Mouse (Mus musculus): ENCODE measurements around the gene Slc28a2. TPM values are rescaled to one million over a fixed set of nuclear protein-coding genes. Genes with fewer than 3 reads are reported as not detected.
A peak's percentile ranks its signal among the peaks of the same experiment; 100 is the strongest.
"Not testable (repeated sequence)": the region's sequence is repeated elsewhere in the genome, so short reads cannot be mapped to it uniquely, and the experiment has no call there.

Gene Slc28a2
- polyA plus RNA-seq, 1 experiment = not detected

GRCm38 (mm10) chr2:122467351-122468013 is 41.2 kb downstream of the Slc28a2 start:
- peaks cover 5% of the 10 kb centered on the region; the same call in 1 of the 2 replicates for H3K4me1 ChIP-seq (ENCODE audit: control insufficient read depth, insufficient read depth, low read length)
- H3K27ac ChIP-seq (ENCODE audit: insufficient read depth, low read length) = no peak overlapping the region
- H3K4me3 ChIP-seq (ENCODE audit: insufficient read depth, low read length) = peak overlapping the region; percentile 31
- no peak for TF ChIP-seq POLR2A (IDR thresholded peaks at IDR 0.05; ENCODE audit: low read depth, low read length)
- TF ChIP-seq CTCF (IDR thresholded peaks at IDR 0.05; ENCODE audit: borderline replicate concordance, insufficient read depth, low read length) = peak; percentile 54

- no peak for TF ChIP-seq POLR2A (IDR thresholded peaks at IDR 0.05; ENCODE audit: low read depth, low read length)
- TF ChIP-seq CTCF (IDR thresholded peaks at IDR 0.05; ENCODE audit: borderline replicate concordance, insufficient read depth, low read length) = no peak
- Histone ChIP-seq H3K4me1 (ENCODE audit: control insufficient read depth, insufficient read depth, low read length) (peaks cover 5% of the 10 kb centered on the region; the same call in 1 of the 2 replicates), H3K27ac (ENCODE audit: insufficient read depth, low read length) (no peak overlapping the region), H3K4me3 (ENCODE audit: insufficient read depth, low read length) (no peak overlapping the region)
These were observed 42.9 kb downstream of the Slc28a2 start for GRCm38 (mm10) chr2:122469221-122469620.

DNA sequence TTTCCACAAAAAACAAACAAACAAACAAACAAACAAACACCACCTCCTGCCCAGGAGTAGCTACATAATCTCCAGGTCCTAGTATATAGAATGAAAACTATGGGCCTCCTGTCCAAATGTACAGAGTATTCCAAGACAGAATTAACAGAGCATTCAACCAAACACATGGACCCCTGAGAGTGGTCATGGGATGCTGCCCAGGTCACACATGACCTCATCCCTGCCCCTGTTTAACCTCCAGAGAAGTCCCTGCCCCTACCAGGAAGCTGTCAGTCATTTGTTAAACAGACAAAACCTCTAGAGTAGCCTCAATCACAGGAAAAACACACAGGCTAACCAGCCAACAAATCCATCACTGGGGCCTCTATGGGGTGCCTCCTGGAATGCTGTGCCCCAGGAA is 50.3 kb downstream of the Slc28a2 start:
- Histone ChIP-seq H3K27ac (ENCODE audit: insufficient read depth, low read length) (no peak overlapping the region), H3K4me3 (ENCODE audit: insufficient read depth, low read length) (no peak overlapping the region), H3K4me1 (ENCODE audit: control insufficient read depth, insufficient read depth, low read length) (no peaks in the 10 kb centered on the region)
- no peak for TF ChIP-seq POLR2A (IDR thresholded peaks at IDR 0.05; ENCODE audit: low read depth, low read length)
- no peak for TF ChIP-seq CTCF (IDR thresholded peaks at IDR 0.05; ENCODE audit: borderline replicate concordance, insufficient read depth, low read length)

- not testable (repeated sequence) for H3K27ac ChIP-seq (ENCODE audit: insufficient read depth, low read length); H3K4me1 ChIP-seq (ENCODE audit: control insufficient read depth, insufficient read depth, low read length); H3K4me3 ChIP-seq (ENCODE audit: insufficient read depth, low read length)
These were observed 57.5 kb downstream of the Slc28a2 start for GRCm38 (mm10) chr2:122483787-122484186.

GRCm38 (mm10) chr2:122484641-122485040 is 58.4 kb downstream of the Slc28a2 start, which contains the start of gene Gm14085:
Gene Gm14085 (plus strand): TSS chr2:122484941.
- Histone ChIP-seq H3K4me3 (ENCODE audit: insufficient read depth, low read length) (no peak within 1 kb of the TSS), H3K4me1 (ENCODE audit: control insufficient read depth, insufficient read depth, low read length) (no peaks in the 10 kb centered on the region), H3K27ac (ENCODE audit: insufficient read depth, low read length) (no peak within 1 kb of the TSS)
- TF ChIP-seq POLR2A (IDR thresholded peaks at IDR 0.05; ENCODE audit: low read depth, low read length) (no peak), CTCF (IDR thresholded peaks at IDR 0.05; ENCODE audit: borderline replicate concordance, insufficient read depth, low read length) (no peak)

DNA sequence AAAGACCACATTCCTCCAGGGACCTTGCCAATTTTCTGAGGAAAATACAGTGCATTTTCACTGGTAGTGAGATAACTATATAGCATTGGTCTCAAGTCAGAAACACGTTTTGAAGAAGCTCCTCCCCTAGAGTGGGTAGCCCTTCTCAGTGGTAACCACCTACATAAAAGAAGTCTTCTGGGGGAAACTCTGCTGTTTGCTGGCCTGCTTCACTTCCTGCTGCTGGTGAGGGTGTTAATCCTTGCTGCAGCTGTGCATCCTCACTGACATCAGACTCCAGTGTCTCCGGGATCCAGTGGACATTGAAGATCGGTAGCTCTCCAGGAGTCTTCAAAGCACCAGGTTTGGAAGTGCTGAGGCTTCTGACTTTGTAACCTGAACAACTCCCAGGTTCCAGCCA is 59.4 kb downstream of the Slc28a2 start:
- not testable (repeated sequence) for H3K27ac ChIP-seq (ENCODE audit: insufficient read depth, low read length); H3K4me1 ChIP-seq (ENCODE audit: control insufficient read depth, insufficient read depth, low read length); H3K4me3 ChIP-seq (ENCODE audit: insufficient read depth, low read length)

DNA sequence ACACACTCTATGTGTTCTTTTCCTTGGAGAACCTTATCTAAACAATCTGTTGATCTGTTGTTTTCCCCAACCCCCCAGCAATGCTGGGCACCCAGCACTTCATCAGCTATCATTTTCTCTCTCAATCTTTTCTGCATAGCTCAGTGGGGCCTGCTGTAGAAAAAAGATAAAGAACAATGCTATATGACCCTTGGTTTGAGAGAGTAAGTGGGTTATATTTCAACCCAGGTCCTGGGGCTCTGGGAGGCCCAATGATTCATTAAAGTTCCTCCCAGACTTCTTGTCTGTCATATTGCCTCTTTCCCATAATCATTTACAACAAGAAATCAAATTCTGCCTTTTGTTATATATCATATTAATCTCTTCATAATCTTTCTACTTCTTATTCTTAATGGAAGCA is 59.8 kb downstream of the Slc28a2 start:
- H3K4me1 ChIP-seq (ENCODE audit: control insufficient read depth, insufficient read depth, low read length); H3K27ac ChIP-seq (ENCODE audit: insufficient read depth, low read length); H3K4me3 ChIP-seq (ENCODE audit: insufficient read depth, low read length): not testable (repeated sequence)

DNA sequence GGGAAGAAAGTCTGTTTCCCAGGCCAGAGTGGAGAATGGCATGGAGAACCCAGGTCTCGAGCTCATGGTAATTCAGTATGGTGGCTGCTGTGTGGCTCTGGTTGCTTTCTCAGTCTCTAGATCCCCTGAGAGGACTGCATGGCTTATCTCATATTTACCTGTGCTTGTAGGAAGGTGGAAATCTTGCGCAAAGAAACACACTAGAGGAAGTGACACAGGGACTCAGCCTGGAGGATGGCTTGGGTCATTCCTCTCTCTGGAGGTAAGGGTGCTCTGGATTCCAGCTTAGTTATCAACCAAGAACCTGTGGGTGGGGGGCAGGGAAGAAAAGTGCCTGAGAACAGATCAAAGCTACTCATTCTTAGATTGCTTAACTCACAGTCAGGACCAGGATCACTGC is 60.4 kb downstream of the Slc28a2 start:
- TF ChIP-seq CTCF (IDR thresholded peaks at IDR 0.05; ENCODE audit: borderline replicate concordance, insufficient read depth, low read length) (no peak), POLR2A (IDR thresholded peaks at IDR 0.05; ENCODE audit: low read depth, low read length) (no peak)
- Histone ChIP-seq H3K4me3 (ENCODE audit: insufficient read depth, low read length) (no peak overlapping the region), H3K4me1 (ENCODE audit: control insufficient read depth, insufficient read depth, low read length) (no peaks in the 10 kb centered on the region), H3K27ac (ENCODE audit: insufficient read depth, low read length) (no peak overlapping the region)

Other genes starting within 250 kb of the Slc28a2 start
- gene Patl2, start 240.3 kb upstream of the Slc28a2 start, polyA plus RNA-seq (2011; ENCODE audit: insufficient read length, low read depth, missing spikeins) = not detected in 2 replicates
- gene Terb2, start 240.2 kb upstream of the Slc28a2 start, polyA plus RNA-seq (2011; ENCODE audit: insufficient read length, low read depth, missing spikeins) = not detected in 2 replicates
- 10.0 and 17.9 TPM in 2 replicates for gene Sord, start 191.7 kb upstream of the Slc28a2 start, polyA plus RNA-seq (2011; ENCODE audit: insufficient read length, low read depth, missing spikeins)
- gene Duox2, start 128.0 kb upstream of the Slc28a2 start, polyA plus RNA-seq (2011; ENCODE audit: insufficient read length, low read depth, missing spikeins) = not detected in 2 replicates
- not detected in 2 replicates for gene Duoxa2, start 127.6 kb upstream of the Slc28a2 start, polyA plus RNA-seq (2011; ENCODE audit: insufficient read length, low read depth, missing spikeins)
- gene Duoxa1, start 112.7 kb upstream of the Slc28a2 start, polyA plus RNA-seq (2011; ENCODE audit: insufficient read length, low read depth, missing spikeins) = 0.48 and 0.58 TPM in 2 replicates
- gene Duox1, start 110.8 kb upstream of the Slc28a2 start, polyA plus RNA-seq (2011; ENCODE audit: insufficient read length, low read depth, missing spikeins) = not detected in 2 replicates
- gene Shf, start 57.3 kb upstream of the Slc28a2 start, polyA plus RNA-seq (2011; ENCODE audit: insufficient read length, low read depth, missing spikeins) = 10.6 and 12.3 TPM in 2 replicates
- gene Gm14085, start 58.5 kb downstream of the Slc28a2 start, polyA plus RNA-seq (2011; ENCODE audit: insufficient read length, low read depth, missing spikeins) = not detected in 2 replicates
- gene Gatm, start 184.8 kb downstream of the Slc28a2 start, polyA plus RNA-seq (2011; ENCODE audit: insufficient read length, low read depth, missing spikeins) = 3.0 and 3.1 TPM in 2 replicates
- gene AA467197, start 210.5 kb downstream of the Slc28a2 start, polyA plus RNA-seq (2011; ENCODE audit: insufficient read length, low read depth, missing spikeins) = 0.85 and 1.0 TPM in 2 replicates